Mouse (Mus musculus) CD4-positive, CD25-positive, alpha-beta regulatory T cell, adult 9 weeks (primary cell): ENCODE data around the gene Gm8334. TPM values are rescaled to one million over a fixed set of nuclear protein-coding genes. Genes with fewer than 3 reads are reported as not detected.

Source experiments
- polyA plus RNA-seq: library from polyadenylated mRNA; unstranded; fragments of 100-300 nt; shearing (Covaris generic); gene quantifications from one replicate; pipeline ENCODE4 v1.2.1, GENCODE M21; 2017

Gene Gm8334
- not detected for polyA plus RNA-seq

DNA sequence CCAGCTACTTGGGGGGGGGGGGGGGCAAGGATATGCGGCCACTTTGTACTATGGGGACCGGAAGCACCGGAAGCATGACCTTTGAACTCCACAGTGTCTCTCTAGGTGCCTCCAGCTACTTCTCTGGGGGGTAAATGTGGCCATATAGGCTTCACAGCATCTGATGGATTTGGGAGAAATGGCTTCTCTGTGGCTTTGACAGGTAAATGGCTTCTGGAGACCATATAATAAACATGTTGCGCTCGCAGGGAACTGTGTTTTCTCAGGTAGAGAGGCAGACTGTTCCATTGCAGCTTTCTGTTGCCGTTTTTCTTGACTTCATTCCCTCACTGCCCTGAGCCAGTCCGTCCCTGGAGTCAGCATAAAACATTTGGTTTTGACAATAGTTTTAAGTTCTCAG lies at the start of gene Gm8334:
Gene Gm8334, minus strand, starts transcription at position 101 of the 400 bp plus-strand sequence.

DNA sequence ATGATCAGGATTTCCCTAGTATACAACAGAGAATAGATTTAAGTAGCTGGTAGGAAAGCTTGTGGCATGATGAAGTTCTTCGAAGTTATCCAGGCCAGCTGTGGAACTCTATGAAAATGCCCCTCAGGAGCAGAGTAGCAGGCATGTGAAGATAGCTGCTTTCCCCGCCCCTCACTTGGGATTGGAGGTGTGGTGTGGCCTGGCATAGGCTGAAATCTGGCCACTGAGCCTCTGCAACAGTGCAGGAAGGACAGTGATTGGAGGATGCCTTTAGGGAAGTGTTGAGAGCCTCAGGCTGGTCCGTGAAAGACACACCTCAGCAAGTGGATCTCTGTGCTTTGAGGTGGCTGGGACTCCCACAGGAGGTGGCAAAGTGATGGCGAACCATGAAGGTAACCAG lies 48.3 kb upstream of the Gm8334 start, which contains the start of gene Gm15127:
Gene Gm15127, plus strand, starts transcription at position 301 of the 400 bp plus-strand sequence.

Other genes with a start within 250 kb of the Gm8334 start
- gene Gm15114, start 126.2 kb downstream of the Gm8334 start, polyA plus RNA-seq, result not detected
- not detected for gene Gm15127, start 48.4 kb upstream of the Gm8334 start, polyA plus RNA-seq
- gene Luzp4, start 242.5 kb upstream of the Gm8334 start, polyA plus RNA-seq, result not detected